Mouse (Mus musculus) bone marrow macrophage, adult 2 months (primary cell): ENCODE data around the gene Vamp8. TPM values are rescaled to one million over a fixed set of nuclear protein-coding genes. Genes with fewer than 3 reads are reported as not detected.

ENCODE experiments used
- H3K27ac ChIP-seq: 2 replicates; pipeline ENCODE4 v1.5.1; 2012; ENCODE audit warnings: low read depth, low read length; ENCODE audit not compliant: insufficient read depth
- H3K4me1 ChIP-seq: 2 replicates; pipeline ENCODE4 v1.6.1; 2012; ENCODE audit warnings: low read length; ENCODE audit not compliant: control insufficient read depth, insufficient read depth
- H3K4me3 ChIP-seq: 2 replicates; pipeline ENCODE4 v1.5.1; 2012; ENCODE audit warnings: mild to moderate bottlenecking, low read length, moderate library complexity; ENCODE audit not compliant: insufficient read depth
- CTCF ChIP-seq: IDR thresholded peaks from 2 replicates; pipeline ENCODE4 v1.5.1; 2012; ENCODE audit warnings: low read depth, mild to moderate bottlenecking, low read length, moderate library complexity
- POLR2A ChIP-seq: IDR thresholded peaks from 2 replicates; pipeline ENCODE4 v1.6.1; 2012; ENCODE audit warnings: mild to moderate bottlenecking, low read depth, low read length, borderline replicate concordance
- polyA plus RNA-seq: library from polyadenylated mRNA; stranded (reverse); fragments of >200 nt; gene quantifications from 2 replicates; pipeline ENCODE4 v1.2.4, GENCODE M21; 2012; ENCODE audit not compliant: missing spikeins, insufficient read depth, insufficient read length

Vamp8 gene
- polyA plus RNA-seq, 1 experiment: 348 TPM

GRCm38 (mm10) chr6:72409567-72409966 is 19.1 kb upstream of the Vamp8 start:
- TF ChIP-seq POLR2A (no peak), CTCF (peak; percentile 35; the same call in 1 of the 2 replicates)
- Histone ChIP-seq H3K4me3 (no peak overlapping the region), H3K27ac (no peak overlapping the region), H3K4me1 (peaks cover 9% of the 10 kb centered on the region; the same call in 1 of the 2 replicates)

GRCm38 (mm10) chr6:72407119-72407518 is 16.6 kb upstream of the Vamp8 start:
- peak; percentile 97 for TF ChIP-seq CTCF
- no peak for TF ChIP-seq POLR2A
- H3K27ac ChIP-seq: no peak overlapping the region
- peaks cover 9% of the 10 kb centered on the region; the same call in 1 of the 2 replicates for H3K4me1 ChIP-seq
- no peak overlapping the region for H3K4me3 ChIP-seq

DNA sequence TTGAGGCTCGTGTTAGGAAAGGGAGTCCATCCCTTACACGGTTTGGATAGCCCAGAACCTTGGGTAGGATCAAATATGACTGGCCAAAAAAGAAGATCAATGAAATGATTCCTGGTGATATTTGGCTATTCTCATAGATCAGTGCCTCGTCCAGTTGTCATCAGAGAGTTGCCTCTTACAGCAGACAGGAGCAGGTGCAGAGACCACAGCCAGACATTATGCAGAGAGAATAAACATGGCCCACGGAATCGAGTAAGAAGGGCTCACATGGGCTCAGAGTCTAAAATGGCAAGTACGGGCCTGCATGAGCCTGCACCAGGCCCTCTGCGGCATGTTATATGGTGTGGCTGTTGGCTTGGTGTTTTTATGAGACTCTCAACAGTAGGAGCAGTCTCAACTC is 14.9 kb upstream of the Vamp8 start:
- TF ChIP-seq POLR2A (no peak), CTCF (no peak)
- Histone ChIP-seq H3K4me3 (no peak overlapping the region), H3K4me1 (peaks cover 4% of the 10 kb centered on the region; the same call in 1 of the 2 replicates), H3K27ac (no peak overlapping the region)

- H3K4me1 ChIP-seq: no peaks in the 10 kb centered on the region; the same call in 1 of the 2 replicates
Measured at GRCm38 (mm10) chr6:72401875-72402274, 11.4 kb upstream of the Vamp8 start.

DNA sequence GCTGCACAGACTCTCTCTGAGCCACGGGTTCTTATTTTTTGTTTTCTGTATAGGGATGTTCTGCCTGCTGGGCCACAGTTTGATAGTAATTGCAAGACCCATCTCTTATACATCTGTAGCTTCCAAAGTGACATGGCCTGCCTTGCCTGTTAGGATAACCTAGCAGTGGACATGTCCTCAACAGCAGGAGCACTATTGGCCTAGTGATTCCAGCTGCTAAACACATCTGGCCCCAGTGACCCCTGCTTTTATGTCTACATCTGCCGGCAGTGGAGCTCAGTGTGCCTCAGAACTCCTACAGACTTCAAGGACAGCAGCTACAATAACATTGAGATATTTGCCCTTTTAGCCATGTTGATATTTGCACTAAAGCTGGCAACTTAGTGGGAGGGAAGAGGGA is 9.5 kb upstream of the Vamp8 start:
- no peak for TF ChIP-seq CTCF
- no peak for TF ChIP-seq POLR2A
- no peak overlapping the region for H3K27ac ChIP-seq
- H3K4me3 ChIP-seq: no peak overlapping the region
- peaks cover 14% of the 10 kb centered on the region for H3K4me1 ChIP-seq

More at GRCm38 (mm10) chr6:72401875-72402274, 11.4 kb upstream of the Vamp8 start:
- Histone ChIP-seq H3K27ac (no peak overlapping the region), H3K4me3 (no peak overlapping the region)
- TF ChIP-seq CTCF (peak; percentile 80), POLR2A (no peak)

DNA sequence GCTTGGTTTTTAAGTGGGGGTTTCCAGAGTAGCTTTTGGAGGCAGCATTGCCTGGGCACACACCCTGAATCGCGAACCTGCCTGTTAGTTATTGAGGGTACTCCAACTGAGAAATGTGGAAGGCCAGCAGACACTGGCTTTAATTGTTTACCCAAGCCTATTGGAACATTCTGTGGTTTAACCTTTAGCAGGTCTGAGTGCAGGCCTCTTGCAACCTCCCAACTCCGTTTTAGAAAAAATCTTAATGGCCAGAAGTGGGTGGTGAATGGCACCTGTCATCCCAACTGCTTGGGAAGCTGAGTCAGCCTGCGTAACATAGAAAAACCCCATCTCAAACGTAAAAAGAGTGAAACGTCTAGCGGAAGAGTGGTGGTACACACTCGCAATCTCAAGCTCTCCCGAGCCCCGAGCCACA is 6.3 kb upstream of the Vamp8 start:
- Histone ChIP-seq H3K4me1 (peaks cover 23% of the 10 kb centered on the region), H3K4me3 (no peak overlapping the region), H3K27ac (no peak overlapping the region)
- TF ChIP-seq POLR2A (no peak), CTCF (no peak)

DNA sequence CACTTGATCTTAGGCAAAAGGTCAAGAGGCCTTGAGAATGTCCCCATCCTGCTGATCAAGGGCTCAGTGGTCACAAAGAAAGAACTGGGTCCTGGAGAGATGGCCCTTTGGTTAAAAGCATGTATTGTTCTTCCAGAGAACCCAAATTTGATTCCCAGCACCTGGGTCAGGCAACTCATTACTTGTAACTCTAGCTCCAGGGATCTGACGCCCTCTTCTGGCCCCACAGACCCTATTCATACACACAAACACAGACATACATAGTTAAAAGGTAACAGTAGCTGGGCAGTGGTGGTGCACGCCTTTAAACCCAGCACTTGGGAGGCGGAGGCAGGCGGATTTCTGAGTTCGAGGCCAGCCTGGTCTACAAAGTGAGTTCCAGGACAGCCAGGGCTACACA is 1.8 kb upstream of the Vamp8 start:
- H3K4me3 ChIP-seq: no peak overlapping the region
- H3K4me1 ChIP-seq: peaks cover 42% of the 10 kb centered on the region
- H3K27ac ChIP-seq: no peak overlapping the region
- no peak for TF ChIP-seq CTCF
- TF ChIP-seq POLR2A: no peak

DNA sequence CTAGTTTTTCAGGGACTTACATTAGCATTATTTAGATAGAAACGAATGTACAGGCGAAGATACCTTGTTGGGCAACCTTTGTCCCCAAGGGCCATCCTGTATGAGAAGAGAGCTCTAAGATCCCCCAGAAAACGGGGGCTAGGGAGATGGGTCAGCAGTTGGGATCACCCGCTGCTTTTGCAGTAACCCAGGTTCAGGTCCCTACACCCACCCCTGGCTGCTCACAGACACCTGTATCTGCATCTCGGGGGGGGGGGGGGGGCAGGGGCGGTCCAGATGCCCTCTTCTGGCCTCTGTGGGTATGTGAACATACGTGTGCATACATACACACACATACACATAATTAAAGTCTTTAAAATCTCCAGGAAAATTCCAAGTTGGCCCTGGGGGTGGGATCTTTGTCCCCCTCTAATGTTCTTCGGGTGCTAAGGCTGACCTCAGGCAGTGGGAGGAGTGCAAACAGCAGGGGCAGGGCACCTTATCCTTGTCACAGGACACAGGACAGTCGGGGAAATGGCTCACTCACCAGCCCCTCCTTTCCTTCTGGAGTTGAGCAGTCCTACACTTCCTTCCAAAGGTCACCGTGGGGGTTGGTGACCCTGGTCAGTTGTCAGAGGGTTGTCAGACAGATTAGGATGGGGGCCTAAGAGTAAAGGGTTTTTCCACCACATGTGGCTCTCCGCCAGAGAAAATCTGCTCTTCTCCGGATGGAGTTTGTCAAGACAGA is 455 bp upstream of the Vamp8 start:
- Histone ChIP-seq H3K4me1 (peaks cover 39% of the 10 kb centered on the region), H3K4me3 (peak overlapping the region; percentile 74), H3K27ac (peak overlapping the region; percentile 93)
- no peak for TF ChIP-seq CTCF
- no peak for TF ChIP-seq POLR2A

- Histone ChIP-seq H3K4me3 (peak overlapping the region; percentile 74), H3K4me1 (peaks cover 26% of the 10 kb centered on the region), H3K27ac (peak overlapping the region; percentile 93)
- no peak for TF ChIP-seq POLR2A
- no peak for TF ChIP-seq CTCF
Measured at GRCm38 (mm10) chr6:72389471-72389940, 997 bp downstream of the Vamp8 start.

DNA sequence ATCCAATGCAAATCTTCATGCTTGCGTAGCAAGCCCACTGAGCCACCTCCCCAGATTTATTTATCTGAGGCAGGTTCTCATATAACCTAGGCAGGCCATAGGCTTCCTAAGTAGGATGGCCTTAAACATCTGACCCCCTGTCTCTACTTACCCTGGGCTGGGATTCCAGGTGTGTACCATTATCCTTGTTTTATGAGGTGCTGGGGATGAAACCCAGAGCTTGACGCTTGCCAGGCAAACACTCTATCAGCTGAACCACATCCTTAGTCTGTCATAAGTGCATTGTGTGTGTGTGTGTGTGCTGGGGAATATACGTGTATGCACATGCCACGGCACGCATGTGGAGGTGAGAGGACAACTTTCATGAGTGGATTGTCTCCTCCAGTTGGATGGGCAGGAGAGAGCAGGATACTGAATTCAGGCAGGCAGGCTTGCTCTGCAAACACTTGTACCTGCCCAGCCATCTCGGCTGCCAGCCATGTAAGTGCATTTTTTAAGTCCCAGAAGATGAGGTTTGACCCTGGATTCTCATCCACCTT is 1.6 kb downstream of the Vamp8 start:
- Histone ChIP-seq H3K4me3 (peak overlapping the region; percentile 74), H3K4me1 (peaks cover 19% of the 10 kb centered on the region), H3K27ac (peak overlapping the region; percentile 93)
- TF ChIP-seq CTCF (no peak), POLR2A (no peak)
